Mouse (Mus musculus): Measurements from ENCODE around the gene Lamb3.

The Lamb3 gene

DNA sequence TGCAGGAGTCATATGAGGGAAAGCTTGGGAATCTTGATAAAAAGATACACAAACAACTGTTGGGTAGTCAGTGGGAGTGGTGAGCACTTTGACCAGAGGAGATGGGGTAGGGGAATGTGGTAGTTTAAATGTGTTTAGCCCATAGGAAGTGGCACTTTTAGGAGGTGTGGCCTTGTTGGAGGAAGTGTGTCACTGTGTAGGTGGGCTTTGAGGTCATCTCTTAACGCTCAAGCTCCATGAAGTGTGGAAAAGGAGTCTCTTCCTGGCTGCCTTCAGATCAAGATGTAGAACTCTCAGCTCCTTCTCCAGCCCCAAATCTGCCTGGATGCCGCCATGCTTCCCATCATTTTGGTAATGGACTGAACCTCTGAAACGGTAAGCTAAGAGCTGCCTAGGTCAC lies at the start of gene Lamb3:
Gene Lamb3, plus strand, starts transcription at position 197 of the 400 bp plus-strand sequence.
- peak; percentile 56 for DNase-seq (ENCODE audit: low read depth, low spot score)

- DNase-seq (ENCODE audit: low read depth, low spot score) = peak; percentile 42
Measured at GRCm38 (mm10) chr1:193159163-193159562, 48.3 kb upstream of the Lamb3 start.

DNA sequence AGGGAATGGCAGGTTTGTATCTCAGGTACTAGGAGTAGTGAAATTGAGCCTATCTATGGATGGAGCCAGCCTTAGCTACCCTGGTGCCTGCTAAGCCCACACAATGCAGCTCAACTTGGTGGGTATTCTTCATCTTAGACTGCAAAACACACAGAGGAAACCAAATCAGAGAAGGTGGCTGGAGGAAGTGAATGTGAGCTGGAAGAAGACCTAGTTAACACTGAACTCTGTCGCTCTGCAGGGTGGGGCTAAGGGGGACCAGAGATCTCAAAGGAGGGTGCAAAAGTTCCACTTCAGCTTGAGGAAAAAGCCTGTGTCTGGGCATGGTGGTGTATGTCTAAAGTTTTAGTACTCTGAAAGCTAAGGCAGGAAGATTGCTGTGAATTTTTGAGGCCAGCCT lies 47.9 kb upstream of the Lamb3 start:
- peak; percentile 45 for DNase-seq (ENCODE audit: low read depth, low spot score)

- peak; percentile 74 for DNase-seq (ENCODE audit: low read depth, low spot score)
Measured at GRCm38 (mm10) chr1:193160317-193161032, 47.0 kb upstream of the Lamb3 start.

- DNase-seq (ENCODE audit: low read depth, low spot score) = no peak
Measured at GRCm38 (mm10) chr1:193167746-193168145, 39.8 kb upstream of the Lamb3 start, which contains the start of gene A130010J15Rik. A130010J15Rik (plus strand) TSS chr1:193168046.

DNA sequence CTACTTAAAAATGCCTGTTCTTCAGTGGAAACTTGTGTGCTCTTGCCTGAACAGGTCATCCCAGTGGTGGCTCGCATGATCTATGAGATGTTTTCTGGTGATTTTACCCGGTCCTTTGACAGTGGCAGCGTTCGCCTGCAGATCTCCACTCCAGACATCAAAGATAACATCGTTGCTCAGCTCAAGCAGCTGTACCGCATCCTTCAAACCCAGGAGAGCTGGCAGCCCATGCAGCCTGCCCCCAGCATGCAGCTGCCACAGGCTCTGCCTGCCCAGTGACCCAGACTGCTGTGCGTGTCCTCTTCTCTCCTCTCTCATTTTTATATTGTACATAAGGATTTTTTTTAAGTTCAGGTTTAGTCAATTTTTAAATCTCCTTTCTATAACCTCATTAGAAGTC lies 38.3 kb upstream of the Lamb3 start:
- DNase-seq (ENCODE audit: low read depth, low spot score) = no peak

DNA sequence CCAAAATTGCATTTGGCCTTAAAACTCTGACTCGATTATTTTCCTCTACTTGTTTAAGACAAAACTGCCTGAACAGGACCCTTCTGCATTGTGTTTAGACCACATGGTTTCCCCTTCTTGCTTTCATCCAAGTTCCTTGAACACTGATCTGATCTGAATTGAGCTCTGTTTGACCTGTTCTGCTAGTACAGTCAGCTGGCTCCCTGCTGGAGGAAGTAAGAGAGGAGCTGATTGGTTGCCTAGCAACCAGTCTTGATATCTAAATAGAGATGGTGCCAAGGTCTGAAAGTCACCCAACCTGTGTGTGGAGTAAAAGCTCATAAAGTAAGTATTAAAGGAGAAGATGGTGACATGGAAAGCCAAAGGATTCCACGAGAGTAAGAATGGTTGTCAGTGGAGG lies 37.6 kb upstream of the Lamb3 start:
- peak; percentile 79 for DNase-seq (ENCODE audit: low read depth, low spot score)

DNA sequence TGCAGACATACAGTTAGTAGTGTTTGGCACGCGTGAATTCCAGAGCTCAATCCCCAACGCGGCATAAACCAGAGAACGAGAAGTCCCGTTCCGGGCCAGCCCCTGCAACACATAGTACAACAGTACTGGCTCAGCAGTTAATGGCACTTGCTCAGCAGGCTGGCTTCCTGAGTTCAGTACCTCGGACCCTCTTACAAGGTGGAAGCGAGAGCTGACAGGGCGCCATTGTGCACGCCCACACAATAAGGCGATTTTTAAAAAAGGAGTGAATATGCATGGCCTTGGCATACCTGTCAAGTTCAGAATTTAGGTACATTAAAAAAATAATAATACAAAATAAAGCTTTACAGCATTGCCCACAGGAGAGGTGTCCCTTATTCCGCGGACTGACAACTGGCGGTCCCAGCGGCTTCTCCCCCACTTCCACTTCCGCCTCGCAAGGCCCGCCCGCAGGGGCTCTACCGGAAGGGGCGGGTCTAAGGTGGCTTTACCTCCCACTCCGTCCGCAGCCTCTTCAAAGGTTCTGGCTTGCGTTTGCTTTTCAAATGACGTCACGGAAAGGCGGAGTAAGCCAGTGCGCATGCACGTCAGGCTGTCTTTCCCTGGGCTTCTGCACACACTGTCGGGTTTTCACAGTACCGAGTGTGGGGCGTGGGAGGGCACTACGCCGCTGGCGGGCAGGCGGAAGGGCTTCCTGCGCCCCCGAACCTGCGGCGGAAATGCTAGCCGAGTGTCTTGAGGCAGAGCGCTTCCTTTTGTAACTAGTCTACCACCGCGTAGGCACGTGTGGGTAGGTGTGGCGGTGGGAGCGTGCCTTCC lies 34.3 kb upstream of the Lamb3 start:
- peak; percentile 100 for DNase-seq (ENCODE audit: low read depth, low spot score)

- DNase-seq (ENCODE audit: low read depth, low spot score) = no peak
Measured at GRCm38 (mm10) chr1:193173810-193174129, 33.7 kb upstream of the Lamb3 start.

- peak; percentile 35 for DNase-seq (ENCODE audit: low read depth, low spot score)
Measured at GRCm38 (mm10) chr1:193174143-193174733, 33.3 kb upstream of the Lamb3 start.

GRCm38 (mm10) chr1:193181104-193181503 lies 26.4 kb upstream of the Lamb3 start:
- DNase-seq (ENCODE audit: low read depth, low spot score) = peak; percentile 65

DNA sequence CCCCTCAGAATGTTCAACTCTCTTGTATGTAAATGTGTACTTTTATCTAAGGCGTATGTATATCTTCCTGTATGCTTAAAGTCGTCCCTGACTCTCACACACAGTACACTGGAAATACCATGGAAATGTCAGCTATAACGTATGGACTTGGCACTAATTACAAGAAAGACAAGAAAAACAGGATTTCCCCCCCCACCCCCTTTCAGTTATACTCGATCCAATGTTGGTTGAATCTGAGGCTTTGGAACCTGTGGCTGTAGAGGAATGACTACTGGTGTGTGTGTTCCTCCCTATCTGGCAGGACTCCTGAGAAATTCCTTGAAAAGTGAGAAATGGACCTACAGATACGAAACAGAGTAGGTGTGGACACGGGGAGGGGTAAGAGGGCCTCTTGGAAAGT lies 19.2 kb upstream of the Lamb3 start:
- DNase-seq (ENCODE audit: low read depth, low spot score) = no peak

GRCm38 (mm10) chr1:193189151-193189621 lies 18.3 kb upstream of the Lamb3 start:
- DNase-seq (ENCODE audit: low read depth, low spot score) = peak; percentile 68

GRCm38 (mm10) chr1:193189771-193190170 lies 17.7 kb upstream of the Lamb3 start:
- peak; percentile 49 for DNase-seq (ENCODE audit: low read depth, low spot score)

DNA sequence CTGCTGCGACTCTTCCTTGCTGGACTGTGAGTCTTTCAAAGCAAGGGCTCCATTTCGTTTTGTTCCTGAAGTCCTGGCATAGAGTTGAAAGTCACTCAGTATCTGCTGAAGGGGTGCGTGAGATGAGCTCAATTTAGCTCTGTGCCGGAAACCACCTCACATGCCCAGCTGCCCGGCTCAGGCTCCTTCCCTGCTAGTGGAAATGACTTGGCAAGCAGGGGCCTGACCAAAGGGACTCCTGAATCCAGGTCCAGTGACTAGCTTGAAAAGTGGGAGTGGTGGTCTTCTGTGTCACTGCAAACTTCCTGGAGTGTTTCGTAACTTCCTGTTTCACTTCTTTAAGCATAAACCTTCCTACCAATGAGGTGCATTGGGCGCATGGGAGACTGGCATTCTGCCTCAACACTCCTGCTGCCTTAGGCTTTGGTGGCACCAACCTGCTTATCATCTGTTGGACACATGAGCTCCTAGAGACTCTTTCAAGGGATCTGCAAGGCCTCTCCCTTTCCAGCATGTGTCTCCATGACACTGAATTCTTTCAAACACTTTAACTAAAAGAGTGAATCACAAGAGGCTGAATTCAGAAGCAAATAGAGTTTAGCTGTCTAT lies 15.7 kb upstream of the Lamb3 start:
- DNase-seq (ENCODE audit: low read depth, low spot score) = peak; percentile 43

DNA sequence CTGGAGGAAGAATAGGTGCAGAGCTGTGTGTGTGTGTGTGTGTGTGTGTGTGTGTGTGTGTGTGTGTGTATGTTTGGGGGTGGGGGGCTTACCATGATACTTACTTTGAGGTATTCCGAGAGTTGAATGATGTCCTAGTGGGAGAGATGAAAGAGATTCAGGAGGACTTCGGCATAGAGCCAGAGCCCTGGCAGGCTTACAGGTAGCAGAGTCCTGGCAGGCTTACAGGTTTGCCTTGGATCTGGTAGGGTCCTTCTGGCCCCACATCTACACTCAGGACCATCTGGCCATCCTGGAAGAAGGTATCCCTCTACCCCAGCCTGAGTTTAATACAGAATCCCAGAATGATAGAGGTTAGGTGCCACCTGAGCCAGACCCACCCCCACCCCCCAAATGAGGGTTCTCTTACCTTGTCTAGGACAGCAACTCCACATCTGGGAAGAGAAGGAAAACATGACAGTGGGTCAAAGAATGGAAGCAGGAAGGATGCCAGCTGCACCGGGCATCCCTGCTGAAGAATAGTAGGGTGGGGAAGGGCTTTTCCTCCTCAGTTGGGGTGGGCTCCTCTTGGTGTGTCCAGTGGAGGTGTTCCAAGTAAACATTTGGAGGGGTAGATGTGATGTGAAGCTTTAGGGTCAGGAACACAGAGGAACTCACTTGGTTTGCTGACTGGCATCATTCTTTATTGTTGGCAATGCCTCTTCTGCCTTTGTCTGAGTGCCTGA lies 12.9 kb upstream of the Lamb3 start:
- DNase-seq (ENCODE audit: low read depth, low spot score) = no peak

DNA sequence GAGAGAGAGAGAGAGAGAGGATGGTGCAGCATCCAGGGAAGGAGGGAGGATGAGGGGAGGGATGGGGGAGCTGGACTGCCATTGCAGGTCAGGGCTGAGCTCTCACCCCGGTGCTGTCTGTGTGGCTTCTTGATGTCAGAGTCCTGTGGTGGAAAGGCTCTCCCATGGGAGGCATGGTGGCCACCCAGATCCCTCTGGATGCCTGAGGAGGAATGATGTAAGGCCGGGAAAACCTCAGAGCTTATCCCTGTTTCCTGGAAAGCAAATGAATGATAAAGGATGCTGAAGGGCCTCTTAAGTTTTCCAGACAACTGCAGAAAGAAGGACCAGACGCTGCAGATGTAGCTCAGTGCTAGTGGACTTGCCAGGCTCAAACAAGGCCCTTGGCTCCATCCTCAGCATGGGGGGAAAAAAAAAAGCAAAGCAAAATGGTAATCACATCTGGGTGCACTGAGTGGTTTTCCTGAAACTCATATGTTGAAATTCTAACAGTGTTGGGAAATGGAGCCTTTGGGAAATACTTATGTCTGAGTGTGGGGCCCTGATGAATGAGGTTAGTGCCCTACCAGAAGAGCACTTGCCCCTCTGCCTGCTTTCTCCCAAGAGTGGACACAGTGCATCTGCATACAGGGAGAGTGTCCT lies 12.2 kb upstream of the Lamb3 start:
- no peak for DNase-seq (ENCODE audit: low read depth, low spot score)

GRCm38 (mm10) chr1:193197494-193198205 lies 9.8 kb upstream of the Lamb3 start:
- no peak for DNase-seq (ENCODE audit: low read depth, low spot score)

DNA sequence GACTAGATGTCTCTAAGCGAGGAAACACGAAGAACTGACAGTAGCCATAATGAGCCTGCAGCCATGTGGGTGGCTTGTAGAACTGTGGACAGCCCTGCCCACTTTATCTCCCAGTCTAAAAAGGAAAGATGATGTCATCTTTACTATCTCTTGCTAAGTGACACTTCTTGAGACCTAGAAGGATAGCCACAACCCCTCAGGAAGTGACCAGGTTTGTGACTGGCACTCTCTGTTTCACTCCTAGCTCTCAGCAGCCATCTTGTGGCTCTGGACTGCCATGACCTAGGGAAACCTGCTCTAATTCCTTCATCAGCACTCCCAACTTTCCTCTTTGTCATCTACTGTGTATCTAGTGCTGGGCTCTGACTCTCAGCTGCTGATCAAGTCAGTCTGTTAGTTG lies 9.2 kb upstream of the Lamb3 start:
- DNase-seq (ENCODE audit: low read depth, low spot score) = peak; percentile 58
